Mouse (Mus musculus) E14TG2a.4 (cell line): ENCODE results near the gene Gcn1l1.

ENCODE experiments used
- CTCF ChIP-seq: conservative IDR thresholded peaks from 2 replicates; pipeline ENCODE4 v1.5.1; 2014; ENCODE audit warnings: low read length
- NANOG ChIP-seq: IDR thresholded peaks from 2 replicates; pipeline ENCODE4 v1.6.1; 2014; ENCODE audit warnings: borderline replicate concordance, low read length, mixed read lengths
- POU5F1 ChIP-seq: IDR thresholded peaks from 2 replicates; pipeline ENCODE4 v1.6.1; 2014; ENCODE audit warnings: low read length, borderline replicate concordance

DNA sequence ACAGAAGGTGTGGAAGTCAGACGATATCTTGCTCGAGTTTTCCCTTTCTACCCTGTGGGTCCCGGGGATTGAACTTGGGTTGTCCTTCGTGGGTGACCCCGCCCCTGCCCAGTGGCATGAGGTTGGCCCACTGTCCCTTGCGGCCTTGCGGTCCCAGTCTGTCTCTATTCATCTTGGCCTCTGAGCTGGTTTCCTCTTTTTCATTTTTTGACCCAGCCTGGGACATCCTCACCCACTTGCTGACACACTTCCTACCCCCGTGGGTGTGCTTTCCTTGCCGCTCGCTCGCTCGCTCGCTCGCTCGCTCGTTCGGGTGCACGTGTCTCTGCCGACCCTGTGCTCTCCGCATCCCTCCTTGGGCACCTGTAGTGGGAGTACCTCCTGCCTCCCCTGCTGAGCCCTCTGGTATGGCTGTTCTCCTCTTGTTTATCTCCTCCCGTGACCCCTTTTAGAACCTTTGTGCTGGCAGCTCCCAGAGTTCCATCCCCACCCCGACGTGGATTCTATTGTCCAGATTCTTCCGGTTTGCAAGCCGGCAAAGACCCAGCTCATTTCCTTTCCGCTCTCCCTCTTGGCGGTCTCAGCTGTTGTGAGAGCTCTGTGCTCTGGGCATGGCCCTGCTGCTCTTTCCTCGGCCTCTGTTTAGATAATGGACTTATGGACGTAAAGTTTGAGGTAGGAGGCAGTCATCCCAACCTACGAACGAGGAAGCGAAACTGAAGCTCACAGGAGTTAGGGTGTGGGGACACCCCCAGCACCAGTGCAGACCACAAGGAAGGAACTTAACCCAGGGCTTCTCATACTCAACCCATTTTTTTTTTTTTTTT is 48.8 kb upstream of the Gcn1l1 start:
- no peak for TF ChIP-seq CTCF
- no peak for TF ChIP-seq NANOG
- TF ChIP-seq POU5F1 = no peak
